Mouse (Mus musculus) frontal cortex, adult (tissue): ENCODE results near the gene Tas1r2.

Source experiments
- ATAC-seq: cut with Nextera tagmentation; 2 replicates; pipeline ENCODE4 v1.9.2; 2017; ENCODE audit warnings: mild to moderate bottlenecking, moderate library complexity, mixed read lengths; ENCODE audit not compliant: low TSS enrichment

Gene Tas1r2

DNA sequence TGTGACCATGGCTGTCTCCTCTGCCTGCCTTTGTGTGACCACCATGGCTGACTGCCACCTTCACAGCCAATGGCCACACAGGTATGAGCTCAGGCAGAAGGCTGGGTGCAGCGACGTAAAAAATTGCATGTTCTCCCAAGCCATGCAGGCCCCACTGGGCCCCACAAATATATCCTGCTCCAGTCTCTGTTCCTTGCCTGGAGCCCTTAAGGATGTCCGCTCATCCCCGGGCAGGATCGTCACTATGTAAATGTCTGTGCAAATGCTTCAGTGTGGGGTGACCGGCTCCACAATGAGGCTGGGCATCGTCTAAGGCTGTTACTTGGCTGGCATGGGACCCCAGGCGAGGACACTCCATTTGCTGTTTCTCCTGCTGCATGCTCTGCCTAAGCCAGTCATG, at the start of gene Tas1r2:
Tas1r2 (plus strand) TSS at position 301 of the 400 bp plus-strand sequence.
- no peak for ATAC-seq

- no peak for ATAC-seq
These were observed 48.1 kb upstream of the Tas1r2 start for GRCm38 (mm10) chr4:139605216-139605615.

DNA sequence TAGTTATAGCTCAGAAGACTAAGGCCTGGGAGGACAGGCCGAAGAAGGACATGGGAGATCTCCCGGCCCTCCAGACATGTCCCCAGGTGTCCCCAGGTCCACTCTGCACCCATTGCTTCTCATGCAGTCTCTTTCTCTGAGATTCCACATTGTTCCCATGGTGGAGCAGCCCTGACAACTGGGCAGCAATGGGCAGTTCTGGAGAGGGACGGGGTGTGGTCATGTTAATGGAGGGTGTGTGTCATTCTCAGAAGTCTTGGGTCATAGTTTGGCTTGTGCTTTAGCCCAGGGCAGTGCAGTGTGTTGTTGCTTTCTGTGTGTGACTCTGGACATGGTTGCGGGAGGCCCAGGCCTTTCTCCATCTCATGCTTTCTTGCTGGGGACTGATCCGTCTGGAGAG, 46.6 kb upstream of the Tas1r2 start:
- ATAC-seq: no peak

GRCm38 (mm10) chr4:139608975-139609374, 44.4 kb upstream of the Tas1r2 start:
- ATAC-seq: no peak

DNA sequence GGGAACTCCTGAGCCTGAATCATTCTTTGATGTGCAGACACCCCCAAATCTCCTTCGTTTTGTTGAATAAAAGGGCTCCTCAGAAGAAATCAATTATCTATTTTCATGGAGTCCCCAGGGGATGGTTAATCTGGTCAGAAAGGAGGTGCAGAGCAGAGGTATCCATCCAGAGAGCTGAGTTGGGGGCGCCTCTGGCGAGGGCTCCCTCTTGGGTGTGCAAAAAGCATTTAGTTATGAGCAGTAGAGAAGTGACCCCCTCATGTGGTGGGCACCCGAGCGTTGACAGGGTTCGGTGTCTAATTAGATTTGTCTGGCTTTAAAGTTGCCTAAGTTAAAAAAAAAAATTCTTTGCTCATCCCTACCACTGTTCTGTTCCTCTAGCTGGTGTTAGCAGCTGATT, 42.4 kb upstream of the Tas1r2 start:
- ATAC-seq: no peak

GRCm38 (mm10) chr4:139611542-139611953, 41.8 kb upstream of the Tas1r2 start:
- no peak for ATAC-seq

DNA sequence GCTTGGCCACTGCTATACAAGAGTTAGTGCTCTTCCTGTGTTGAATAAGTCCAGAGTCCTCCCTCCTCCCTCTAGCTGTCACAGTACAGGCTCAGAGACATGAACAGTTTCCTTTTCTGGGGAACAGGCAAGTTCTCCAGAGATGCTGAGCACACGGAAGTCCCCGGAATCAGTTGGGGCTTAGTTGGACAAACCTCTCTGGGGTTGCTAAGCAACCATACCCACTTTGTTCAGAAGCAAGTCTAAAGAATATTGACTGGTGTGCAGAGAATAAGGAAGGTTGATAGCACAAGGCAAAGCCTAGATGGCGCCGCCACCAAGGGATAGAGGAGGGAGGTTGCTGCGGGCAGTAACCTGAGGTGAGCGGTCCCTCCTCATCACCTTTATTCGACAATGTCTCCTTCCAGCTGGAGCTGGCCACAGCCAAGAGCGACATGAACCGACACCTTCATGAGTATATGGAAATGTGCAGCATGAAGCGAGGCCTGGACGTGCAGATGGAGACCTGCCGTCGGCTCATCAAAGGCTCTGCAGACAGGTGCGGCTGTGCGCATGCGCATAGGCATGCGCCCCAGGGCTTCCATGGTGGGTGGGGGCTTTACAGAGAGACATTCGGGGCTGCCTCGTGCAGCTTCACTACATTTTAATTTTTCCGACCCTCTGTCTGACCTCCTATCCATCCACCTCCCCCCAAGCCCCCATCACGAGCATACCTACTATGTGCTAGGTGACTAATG, 38.6 kb upstream of the Tas1r2 start:
- ATAC-seq: no peak

- ATAC-seq: no peak
These were observed 36.9 kb upstream of the Tas1r2 start for GRCm38 (mm10) chr4:139616276-139617000.

GRCm38 (mm10) chr4:139617001-139617364, 36.4 kb upstream of the Tas1r2 start:
- ATAC-seq: no peak

GRCm38 (mm10) chr4:139619765-139620164, 33.6 kb upstream of the Tas1r2 start:
- no peak for ATAC-seq

DNA sequence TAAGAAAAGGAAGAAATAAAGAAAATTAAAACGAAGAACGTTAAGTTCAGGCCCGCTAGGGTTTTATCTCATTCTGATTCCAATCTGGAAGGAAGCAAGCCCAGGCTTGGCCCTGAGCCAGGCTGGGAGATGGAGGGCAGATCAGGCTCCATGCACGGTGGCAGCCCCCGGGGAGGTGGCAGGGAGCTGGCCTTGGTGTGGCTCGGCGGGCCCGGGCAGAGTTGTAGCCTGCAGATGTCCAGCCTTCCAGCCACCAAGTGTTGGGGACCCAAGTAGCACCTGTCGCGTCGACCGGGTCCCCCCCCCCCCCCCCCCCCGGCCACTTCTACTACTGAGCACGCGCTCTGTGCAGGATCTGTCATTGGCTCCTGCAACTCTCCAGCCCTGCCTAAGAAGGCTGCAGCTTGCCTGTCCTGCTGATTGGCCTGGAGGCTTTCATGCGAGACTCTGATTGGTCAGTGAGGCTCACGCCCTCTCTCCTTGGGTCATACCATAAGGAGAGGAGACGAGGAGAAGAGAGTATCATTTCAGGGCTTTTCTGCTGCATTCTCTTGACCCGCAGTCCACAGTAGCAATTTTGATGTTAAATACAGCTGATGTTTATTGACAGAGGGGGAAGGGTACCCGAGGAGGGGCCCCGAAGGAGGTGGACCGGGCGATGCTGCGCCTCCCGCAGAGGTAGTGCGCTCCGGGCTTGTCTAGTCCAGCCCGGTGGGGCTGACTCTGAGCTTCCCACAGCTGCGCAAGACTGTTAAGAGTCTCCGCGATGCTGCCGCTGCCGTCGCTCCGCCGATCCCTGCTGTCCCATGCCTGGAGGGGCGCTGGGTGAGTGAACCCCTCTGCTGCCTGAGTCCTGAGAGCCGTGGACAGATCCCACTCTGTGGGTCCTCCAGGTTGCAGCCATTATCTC, 30.7 kb upstream of the Tas1r2 start, which contains the start of gene Aldh4a1:
Aldh4a1 (plus strand) TSS at position 494 of the 910 bp plus-strand sequence.
- ATAC-seq: peak; percentile 99

DNA sequence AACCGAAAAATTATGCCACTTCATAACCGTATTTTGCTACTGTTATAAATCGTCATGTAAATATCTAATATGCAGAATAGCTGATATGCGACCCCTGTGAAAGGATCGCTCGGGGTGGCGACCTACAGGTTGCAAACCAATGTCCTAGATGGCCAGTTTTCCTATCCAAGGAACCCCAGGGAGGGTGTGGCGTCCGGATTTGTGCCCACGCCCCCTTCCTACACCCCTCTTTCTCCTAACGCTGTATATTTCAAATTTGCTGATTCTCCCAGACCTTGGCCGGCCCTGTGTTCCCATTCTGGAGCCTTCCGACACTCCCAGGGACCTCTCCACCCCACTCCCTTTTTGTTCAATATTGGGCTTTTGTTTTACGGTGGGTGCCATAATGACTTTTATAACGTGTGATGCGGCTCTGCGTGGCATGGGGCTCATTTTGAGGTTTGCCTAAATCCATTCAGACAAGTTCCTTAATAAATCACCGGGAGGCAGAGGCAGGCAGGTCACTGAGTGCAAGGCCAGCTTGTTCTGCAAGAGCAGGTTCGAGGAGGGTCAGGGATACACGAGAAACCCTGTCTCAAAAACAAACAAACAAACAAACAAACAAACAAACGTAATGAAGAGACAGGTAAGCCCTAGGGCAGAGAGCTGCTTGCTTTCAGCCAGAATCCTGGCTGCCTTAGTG, 29.8 kb upstream of the Tas1r2 start:
- ATAC-seq: no peak

GRCm38 (mm10) chr4:139624116-139624489, 29.2 kb upstream of the Tas1r2 start:
- ATAC-seq: no peak

DNA sequence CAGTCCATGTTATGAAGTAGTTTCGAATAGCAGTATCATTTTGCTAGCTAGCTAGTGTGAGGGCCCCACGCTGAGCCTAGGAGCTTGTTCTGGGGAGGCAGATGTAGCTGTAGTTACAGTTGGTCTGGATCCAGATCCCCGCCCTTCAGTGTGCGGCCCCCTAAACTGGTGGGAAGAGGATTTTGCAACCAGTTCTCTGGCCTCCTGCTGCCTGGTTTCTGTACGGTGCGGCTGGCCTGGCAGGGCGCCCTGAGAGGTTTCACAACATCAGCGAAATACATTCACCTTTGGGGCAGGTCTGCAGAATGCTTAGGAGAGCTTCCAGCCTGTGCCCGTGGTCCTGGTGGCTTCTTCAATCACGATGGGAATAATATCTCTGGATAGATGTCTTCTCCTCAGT, 28.6 kb upstream of the Tas1r2 start:
- no peak for ATAC-seq

- no peak for ATAC-seq
These were observed 26.0 kb upstream of the Tas1r2 start for GRCm38 (mm10) chr4:139627361-139627760.

GRCm38 (mm10) chr4:139630171-139630570, 23.2 kb upstream of the Tas1r2 start:
- ATAC-seq: no peak

GRCm38 (mm10) chr4:139631141-139631540, 22.2 kb upstream of the Tas1r2 start:
- no peak for ATAC-seq

GRCm38 (mm10) chr4:139631569-139632253, 21.6 kb upstream of the Tas1r2 start:
- ATAC-seq: no peak

- no peak for ATAC-seq
These were observed 21.1 kb upstream of the Tas1r2 start for GRCm38 (mm10) chr4:139632254-139632580.

- no peak for ATAC-seq
These were observed 17.0 kb upstream of the Tas1r2 start for GRCm38 (mm10) chr4:139636373-139636772.

GRCm38 (mm10) chr4:139637847-139638246, 15.5 kb upstream of the Tas1r2 start:
- no peak for ATAC-seq
